Mouse (Mus musculus): ENCODE results near the gene Paxbp1.

GRCm38 (mm10) chr16:91011847-91012246 lies 32.5 kb downstream of the Paxbp1 start:
- TF ChIP-seq CTCF (IDR thresholded peaks at IDR 0.05; ENCODE audit: borderline replicate concordance, insufficient read depth, low read length): no peak
- no peak for TF ChIP-seq POLR2A (IDR thresholded peaks at IDR 0.05; ENCODE audit: low read depth, low read length)

All from embryonic fibroblast, embryonic 13.5 days (primary cell).